Mouse (Mus musculus) brain, embryonic 14.5 days (tissue): ENCODE results near the gene Usp30. TPM values are rescaled to one million over a fixed set of nuclear protein-coding genes. Genes with fewer than 3 reads are reported as not detected.

Experiments used
- DNase-seq: peaks from one replicate; pipeline ENCODE4 v3.0.0-alpha.2; 2011; ENCODE audit warnings: low read depth
- CTCF ChIP-seq: fragments of 200-500 bp; IDR thresholded peaks from 2 replicates; pipeline ENCODE4 v1.5.1; 2012; ENCODE audit warnings: inconsistent platforms, mild to moderate bottlenecking, moderate library complexity, borderline replicate concordance; ENCODE audit not compliant: insufficient read depth, insufficient read length; ENCODE audit errors: extremely low read depth
- POLR2A ChIP-seq: fragments of 200-500 bp; IDR thresholded peaks from 2 replicates; pipeline ENCODE4 v1.6.1; 2012; ENCODE audit warnings: mild to moderate bottlenecking, inconsistent platforms, borderline replicate concordance; ENCODE audit not compliant: poor library complexity, insufficient read depth, insufficient read length, severe bottlenecking; ENCODE audit errors: extremely low read depth
- polyA plus RNA-seq: library from polyadenylated mRNA; depleted of rRNA; stranded (reverse); fragments of >200 nt; gene quantifications from 2 replicates; pipeline ENCODE4 v1.2.3, GENCODE M21; 2012

Usp30 gene
- polyA plus RNA-seq, 1 experiment: 40.0 TPM

GRCm38 (mm10) chr5:114138277-114139164 lies 73.3 kb downstream of the Usp30 start:
- TF ChIP-seq POLR2A: no peak
- peak; percentile 65 for DNase-seq

- TF ChIP-seq POLR2A (no peak), CTCF (no peak)
- peak; percentile 97 for DNase-seq
These were observed 73.9 kb downstream of the Usp30 start for GRCm38 (mm10) chr5:114139175-114139574.

GRCm38 (mm10) chr5:114146028-114146888 lies 81.0 kb downstream of the Usp30 start, which contains the start of gene Acacb:
Gene Acacb, plus strand, starts transcription at chr5:114146535.
- TF ChIP-seq CTCF (no peak), POLR2A (no peak)

GRCm38 (mm10) chr5:114147043-114147972 lies 82.0 kb downstream of the Usp30 start:
- DNase-seq: no peak
- TF ChIP-seq CTCF: no peak
- TF ChIP-seq POLR2A: no peak

More at GRCm38 (mm10) chr5:114146028-114146888, 81.0 kb downstream of the Usp30 start, which contains the start of gene Acacb:
- no peak for DNase-seq

GRCm38 (mm10) chr5:114152359-114153092 lies 87.3 kb downstream of the Usp30 start:
- DNase-seq: no peak
- TF ChIP-seq CTCF: no peak
- no peak for TF ChIP-seq POLR2A

- peak; percentile 64 for DNase-seq
These were observed 88.2 kb downstream of the Usp30 start for GRCm38 (mm10) chr5:114153490-114153889.

GRCm38 (mm10) chr5:114154765-114155164 lies 89.5 kb downstream of the Usp30 start:
- no peak for TF ChIP-seq CTCF
- no peak for DNase-seq

More at GRCm38 (mm10) chr5:114153490-114153889, 88.2 kb downstream of the Usp30 start:
- TF ChIP-seq CTCF: peak; percentile 63
- no peak for TF ChIP-seq POLR2A

- no peak for DNase-seq
- TF ChIP-seq CTCF (no peak), POLR2A (no peak)
These were observed 90.1 kb downstream of the Usp30 start for GRCm38 (mm10) chr5:114155168-114155933.

- TF ChIP-seq POLR2A (no peak), CTCF (no peak)
- DNase-seq: no peak
These were observed 92.0 kb downstream of the Usp30 start for GRCm38 (mm10) chr5:114157236-114157635.

GRCm38 (mm10) chr5:114161424-114161823 lies 96.2 kb downstream of the Usp30 start:
- TF ChIP-seq CTCF (no peak), POLR2A (no peak)
- no peak for DNase-seq
